Mouse (Mus musculus) c-Kit-positive CD71-positive TER-119-positive erythroid progenitor cells, embryonic 14.5 days (primary cell): ENCODE data around the gene Shc3.

Experiments used
- DNase-seq: peaks from one replicate; pipeline ENCODE4 v3.0.0-alpha.2; 2013; ENCODE audit warnings: low spot score

The Shc3 gene

GRCm38 (mm10) chr13:51417796-51418195 lies 151.4 kb downstream of the Shc3 start:
- DNase-seq, result no peak

DNA sequence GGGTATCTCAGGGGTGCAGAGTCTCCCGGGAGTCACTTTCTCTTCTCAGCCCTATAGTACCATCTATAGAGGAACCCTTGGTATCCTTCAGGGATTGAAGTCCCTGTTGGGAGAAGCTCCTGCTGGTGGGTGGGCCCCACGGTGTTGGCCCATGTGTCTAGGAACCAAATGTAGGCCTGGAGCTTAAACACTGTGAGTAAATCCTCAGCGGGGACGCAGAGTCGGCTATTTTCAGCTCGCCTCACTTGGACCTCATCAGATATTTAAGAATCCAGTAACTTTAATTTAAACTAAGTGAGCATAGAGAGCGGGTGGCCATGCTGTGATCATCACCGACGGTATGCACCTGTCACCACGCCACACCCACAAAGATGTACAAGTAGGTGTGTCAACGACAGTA lies 152.5 kb downstream of the Shc3 start:
- DNase-seq, result no peak

- DNase-seq, result no peak
These were observed 155.8 kb downstream of the Shc3 start for GRCm38 (mm10) chr13:51413461-51413860.

DNA sequence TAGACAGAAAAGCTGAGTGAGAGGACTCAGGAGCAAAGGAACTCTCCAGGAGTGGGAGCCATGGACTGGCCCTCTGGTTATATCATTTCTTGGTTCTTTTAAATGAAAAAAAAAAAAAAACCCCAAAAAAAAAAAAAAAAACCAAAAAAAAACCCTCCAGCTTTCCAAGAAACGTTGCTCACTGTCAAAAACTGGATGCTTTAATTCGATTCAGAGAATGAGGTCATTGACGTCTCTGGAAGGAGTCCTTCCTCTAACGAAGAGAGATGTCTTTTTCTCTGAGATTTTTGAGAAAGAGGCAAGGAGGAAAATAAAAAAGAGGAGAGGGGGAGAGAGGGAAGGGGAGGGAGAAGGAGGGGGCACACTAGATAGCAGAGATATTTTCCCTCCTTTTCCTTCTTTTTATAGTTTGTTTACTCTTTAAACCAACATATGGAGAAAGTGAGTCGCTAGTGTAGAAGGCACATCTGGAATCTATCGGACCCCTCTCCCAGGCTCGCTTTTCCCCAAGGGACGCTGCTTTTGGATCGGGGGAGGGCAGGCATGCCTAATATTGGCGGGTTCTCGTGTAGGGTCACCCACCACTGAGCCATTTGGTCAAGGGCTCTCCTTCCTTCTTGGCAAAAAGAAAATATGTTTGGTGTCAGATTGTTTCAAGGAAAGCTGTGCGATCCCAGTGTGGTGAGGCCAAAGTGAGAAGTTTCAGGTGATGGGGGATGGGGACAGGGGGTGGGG lies 157.4 kb downstream of the Shc3 start:
- DNase-seq, result no peak

- no peak for DNase-seq
These were observed 158.0 kb downstream of the Shc3 start for GRCm38 (mm10) chr13:51411243-51411642.

- no peak for DNase-seq
These were observed 159.2 kb downstream of the Shc3 start for GRCm38 (mm10) chr13:51409936-51410481.

DNA sequence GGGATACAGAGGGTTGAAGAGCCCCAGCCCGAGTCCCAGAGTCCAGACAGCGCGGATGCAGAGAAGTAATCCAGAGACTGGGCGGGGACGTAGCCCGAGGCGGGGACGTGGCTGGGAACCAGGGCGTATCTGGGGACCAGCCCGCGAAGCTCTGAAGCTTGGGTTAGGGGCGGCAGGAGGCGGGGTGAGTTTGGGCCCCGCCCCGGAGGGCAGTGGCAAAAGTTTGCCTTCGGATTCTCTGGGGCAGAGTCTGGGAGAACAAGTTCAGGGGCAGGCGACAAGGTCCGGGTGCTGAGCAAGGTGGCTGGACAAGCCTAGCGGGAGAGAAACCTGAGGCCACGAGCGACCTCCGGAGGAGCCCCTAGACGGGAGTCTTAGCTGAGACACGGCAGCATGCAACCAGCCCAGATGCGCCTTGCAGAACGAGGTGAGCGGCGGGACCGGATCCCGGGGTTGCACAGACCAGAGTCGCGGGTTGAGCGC lies 160.7 kb downstream of the Shc3 start, which contains the start of gene S1pr3:
TSS of gene S1pr3 (plus strand) at position 121 of the 483 bp plus-strand sequence.
- no peak for DNase-seq

DNA sequence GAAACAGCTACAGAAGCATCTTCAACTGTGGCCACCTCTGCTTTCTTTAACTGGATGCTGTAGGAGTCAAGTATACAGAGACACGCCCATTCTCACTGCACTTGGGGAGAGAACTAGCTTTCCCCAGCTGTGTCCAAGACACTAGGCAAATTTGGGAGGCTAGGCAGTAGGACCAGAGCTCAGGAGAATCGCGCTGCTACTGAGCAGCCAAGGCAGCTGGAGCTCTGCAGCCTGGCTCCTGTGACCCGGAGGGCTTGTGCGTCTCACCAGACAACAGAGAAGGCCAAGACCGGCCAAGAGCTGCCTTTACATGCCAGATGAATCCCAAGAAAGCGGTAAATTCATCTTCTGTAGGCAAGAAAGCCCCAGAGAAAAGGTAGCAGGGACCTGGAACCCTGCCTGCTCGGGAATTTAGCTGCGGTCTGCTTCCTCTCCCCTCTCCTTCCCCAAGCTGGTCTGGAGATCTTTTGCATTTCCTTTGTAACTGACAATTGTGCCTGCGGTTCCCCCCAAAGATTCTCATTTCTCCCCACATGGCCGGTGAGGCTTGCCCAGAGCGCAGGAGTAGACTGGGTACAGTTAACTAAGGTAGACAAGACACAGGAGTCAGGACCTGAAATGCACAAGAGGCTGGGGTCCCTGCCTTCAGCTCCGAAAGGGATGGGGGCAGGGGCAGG lies 161.5 kb downstream of the Shc3 start:
- DNase-seq, result no peak

DNA sequence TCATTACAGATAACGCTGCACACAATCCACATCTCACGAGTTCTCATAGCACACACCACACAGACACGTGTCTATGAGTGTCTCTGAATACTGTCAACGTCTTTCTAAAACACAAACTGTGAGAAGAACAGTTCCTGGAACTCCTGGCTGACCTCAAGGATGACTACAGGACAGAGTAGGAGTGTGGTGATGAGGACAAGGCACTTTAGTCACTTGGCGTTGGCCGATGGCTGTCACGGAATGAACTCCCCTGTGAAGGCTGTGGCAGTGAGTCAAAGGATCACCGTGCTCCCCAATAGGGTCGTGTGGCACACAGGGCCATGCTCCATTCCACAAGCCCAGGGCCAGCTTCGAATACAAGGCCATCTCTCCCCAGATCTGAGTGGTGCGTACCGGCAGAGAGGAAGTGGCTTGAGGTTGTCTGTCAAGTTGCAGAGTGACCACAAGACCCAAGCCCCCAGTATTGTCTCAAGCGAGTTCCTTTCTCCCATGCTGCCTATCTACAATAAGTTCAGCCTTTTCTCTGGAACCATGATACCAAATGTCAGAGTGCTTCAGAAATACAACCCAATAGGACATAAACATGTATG lies 163.4 kb downstream of the Shc3 start:
- DNase-seq, result no peak

DNA sequence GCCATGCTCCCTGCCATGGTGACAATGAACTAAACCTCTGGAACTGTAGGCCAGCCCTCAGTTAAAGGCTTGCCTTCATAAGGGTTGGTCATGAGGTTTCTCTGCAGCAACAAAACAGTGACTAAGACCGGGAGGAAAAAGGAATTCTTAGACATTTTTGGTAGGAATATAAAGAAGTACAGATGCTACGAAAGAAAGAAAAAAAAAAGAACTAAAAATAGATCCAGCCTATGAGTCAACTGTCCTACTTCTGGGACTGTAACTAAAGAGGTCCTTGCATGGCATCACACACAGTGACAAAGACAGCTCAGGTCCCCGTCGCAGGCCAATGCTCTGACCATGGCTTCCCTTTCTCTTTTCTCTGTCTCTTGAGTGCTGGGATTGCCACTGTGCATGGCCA lies 164.7 kb downstream of the Shc3 start:
- no peak for DNase-seq

GRCm38 (mm10) chr13:51400736-51401501 lies 168.3 kb downstream of the Shc3 start:
- no peak for DNase-seq

GRCm38 (mm10) chr13:51400186-51400719 lies 169.0 kb downstream of the Shc3 start:
- no peak for DNase-seq

DNA sequence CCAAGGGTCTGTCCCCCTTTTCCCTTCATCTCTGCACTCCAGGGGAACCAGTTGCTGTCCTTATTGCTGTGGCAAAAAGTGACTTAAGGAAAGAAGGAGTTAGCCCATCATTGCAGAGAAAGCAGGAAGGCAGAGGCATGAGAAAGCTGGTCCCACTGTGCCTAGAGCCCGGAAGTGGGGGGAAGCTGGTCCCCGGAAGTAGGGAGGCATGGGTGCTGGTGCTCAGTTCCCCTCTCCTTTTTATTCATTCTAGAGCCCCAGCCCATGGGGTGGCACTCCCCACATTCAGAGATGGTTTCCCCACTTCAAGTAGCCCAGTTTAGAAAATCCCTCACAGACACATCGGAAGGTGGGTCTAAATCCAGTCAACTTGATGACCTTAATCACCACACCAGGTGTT lies 169.7 kb downstream of the Shc3 start:
- no peak for DNase-seq

DNA sequence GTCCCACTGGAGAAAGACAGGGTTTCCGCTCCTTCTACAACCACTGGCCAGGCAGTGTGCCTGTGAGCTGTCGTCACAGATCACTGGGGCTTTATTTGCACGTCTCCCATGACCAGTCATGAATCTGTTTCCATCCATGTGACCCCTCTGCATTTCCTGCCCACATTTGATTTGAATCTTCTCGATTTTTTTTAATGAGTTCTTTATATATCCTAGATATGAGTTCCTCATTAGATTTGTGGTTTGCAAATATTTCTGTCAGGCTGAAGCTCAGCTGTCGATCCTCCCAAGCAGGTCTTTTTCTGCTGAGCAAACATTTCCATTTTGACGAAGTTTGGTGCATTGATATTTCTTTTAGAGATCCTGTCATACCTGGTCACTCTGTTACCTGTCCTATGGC lies 171.4 kb downstream of the Shc3 start:
- no peak for DNase-seq

DNA sequence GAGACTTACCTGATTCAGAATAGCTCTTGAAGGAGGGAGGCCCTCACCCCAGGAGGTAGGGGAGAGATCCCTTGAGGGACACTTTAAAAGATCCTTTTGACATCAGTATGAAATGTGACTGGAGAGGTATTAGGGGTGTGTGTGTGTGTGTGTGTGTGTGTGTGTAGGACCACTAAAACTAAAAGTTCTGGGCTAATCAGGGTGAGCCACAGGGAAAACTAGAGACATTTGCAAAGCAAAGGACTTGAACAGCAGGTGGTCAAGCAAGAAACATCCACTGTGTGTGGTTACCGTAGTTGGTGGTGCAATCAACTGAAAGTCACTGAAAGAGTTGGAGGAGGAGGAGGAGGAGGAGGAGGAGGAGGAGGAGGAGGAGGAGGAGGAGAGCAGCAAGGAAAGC lies 177.0 kb downstream of the Shc3 start:
- no peak for DNase-seq

- DNase-seq, result no peak
These were observed 177.8 kb downstream of the Shc3 start for GRCm38 (mm10) chr13:51391359-51391916.

- DNase-seq, result no peak
These were observed 178.8 kb downstream of the Shc3 start for GRCm38 (mm10) chr13:51390398-51390797.

- no peak for DNase-seq
These were observed 181.3 kb downstream of the Shc3 start for GRCm38 (mm10) chr13:51387908-51388307.

DNA sequence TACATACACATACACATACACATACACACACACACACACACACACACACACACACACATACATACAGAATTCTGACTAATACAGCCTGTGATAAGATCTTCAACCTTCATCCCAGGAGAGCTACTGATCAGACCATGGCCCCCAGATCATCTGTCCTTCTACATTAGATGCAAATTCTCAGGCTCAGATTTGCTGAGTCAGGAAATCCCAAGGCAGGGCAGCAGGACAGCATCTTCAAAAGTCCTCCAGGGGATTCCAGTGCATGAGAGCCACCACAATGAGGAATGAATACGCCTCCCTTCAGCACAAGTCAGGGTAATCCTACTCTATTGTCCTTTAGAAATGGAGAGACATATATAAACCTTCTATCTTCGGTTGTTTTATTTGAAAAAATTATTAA lies 184.3 kb downstream of the Shc3 start:
- no peak for DNase-seq

GRCm38 (mm10) chr13:51381498-51381897 lies 187.7 kb downstream of the Shc3 start:
- no peak for DNase-seq
